Mouse (Mus musculus): ENCODE results near the gene Nsd2.
"Not testable (repeated sequence)": the region's sequence is repeated elsewhere in the genome, so short reads cannot be mapped to it uniquely, and the experiment has no call there.

Gene Nsd2

GRCm38 (mm10) chr5:33932413-33932812, 111.9 kb downstream of the Nsd2 start:
- no peak for DNase-seq (ENCODE audit: low read depth, low spot score)

- no peak for DNase-seq (ENCODE audit: low read depth, low spot score)
These were observed 113.6 kb downstream of the Nsd2 start for GRCm38 (mm10) chr5:33934081-33934480.

GRCm38 (mm10) chr5:33934877-33935276, 114.4 kb downstream of the Nsd2 start:
- no peak for DNase-seq (ENCODE audit: low read depth, low spot score)

- peak; percentile 38 for DNase-seq (ENCODE audit: low read depth, low spot score)
These were observed 115.2 kb downstream of the Nsd2 start for GRCm38 (mm10) chr5:33935700-33936111.

- DNase-seq (ENCODE audit: low read depth, low spot score): peak; percentile 95
These were observed 115.7 kb downstream of the Nsd2 start, which contains the start of gene Nelfa for GRCm38 (mm10) chr5:33936120-33936707. Gene Nelfa, minus strand, starts transcription at chr5:33936413.

- DNase-seq (ENCODE audit: low read depth, low spot score): no peak
These were observed 116.7 kb downstream of the Nsd2 start for GRCm38 (mm10) chr5:33937230-33937629.

- no peak for DNase-seq (ENCODE audit: low read depth, low spot score)
These were observed 117.9 kb downstream of the Nsd2 start for GRCm38 (mm10) chr5:33938448-33938847.

- not testable (repeated sequence) for DNase-seq (ENCODE audit: low read depth, low spot score)
These were observed 126.5 kb downstream of the Nsd2 start for GRCm38 (mm10) chr5:33947035-33947434.

Measured in embryo, embryonic 11.5 days (tissue).